Comparison of ENCODE assay signal across 18 mouse cellular contexts in the genomic region with DNA sequence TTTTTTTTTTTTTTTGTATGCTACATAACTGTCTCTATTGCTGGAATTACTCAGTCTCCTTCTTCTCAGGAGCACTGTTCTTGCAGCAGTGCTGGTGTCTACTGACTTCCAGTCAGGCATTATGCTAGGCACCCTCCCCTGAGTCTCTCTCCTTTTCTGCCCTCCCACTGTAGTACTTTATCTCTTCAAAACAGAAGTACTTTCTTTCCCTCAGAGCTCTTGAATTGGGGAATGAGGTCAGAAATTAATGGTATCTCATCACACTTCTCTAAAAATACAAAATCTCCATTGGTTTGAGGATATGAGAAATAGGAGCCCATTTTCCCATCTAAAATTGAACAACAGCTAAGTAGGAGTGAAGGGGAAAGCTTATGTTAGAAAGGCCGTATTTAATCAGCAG.
"Had no signal": no experiment of that assay in that cellular context is flagged by ENCODE, and none has a peak within 500 bp of the region (broad histone marks: within the 10 kb centered on the region; RNA-seq: fewer than 3 reads in every experiment).

No protein-coding gene starts in this region.

- ATAC-seq: lung, postnatal 0 days had no signal

- H3K27me3 ChIP-seq: kidney, embryonic 15.5 days; liver, embryonic 13.5 days; megakaryocyte, embryonic 14.5 days; neural tube, embryonic 13.5 days had no signal

- H3K36me3 ChIP-seq: kidney, embryonic 15.5 days; liver, embryonic 13.5 days; neural tube, embryonic 13.5 days had no signal

- H3K4me3 ChIP-seq: kidney, embryonic 15.5 days; left cerebral cortex, adult 2 months; liver, embryonic 13.5 days; megakaryocyte, embryonic 14.5 days; myocyte; neural tube, embryonic 13.5 days had no signal

- H3K4me2 ChIP-seq: kidney, embryonic 15.5 days; liver, embryonic 13.5 days; lung, embryonic 14.5 days; midbrain, embryonic 11.5 days; neural tube, embryonic 13.5 days had no signal

- H3K9ac ChIP-seq: kidney, embryonic 15.5 days; liver, embryonic 13.5 days; lung, embryonic 14.5 days; neural tube, embryonic 13.5 days had no signal

- H3K27ac ChIP-seq: kidney, embryonic 15.5 days; left cerebral cortex, adult 2 months; liver, embryonic 13.5 days; macrophage; neural tube, embryonic 13.5 days had no signal

- DNase-seq: kidney, adult 8-10 months; kidney, postnatal 10 days; kidney, postnatal 36 days; layer of hippocampus, postnatal 36 days; liver, embryonic 13.5 days; lung, embryonic 14.5 days; midbrain, embryonic 14.5 days; retina, postnatal 1 day; thymus, adult 18-20 months; thymus, postnatal 36 days had no signal

- H3K9me3 ChIP-seq: kidney, embryonic 15.5 days; liver, embryonic 13.5 days; megakaryocyte, embryonic 14.5 days; neural tube, embryonic 13.5 days had no signal

- H3K4me1 ChIP-seq: kidney, embryonic 15.5 days; liver, embryonic 13.5 days; megakaryocyte, embryonic 14.5 days; neural tube, embryonic 13.5 days had no signal
